Comparison of ENCODE assay signal across 7 mouse cellular contexts in genomic region chr3:146150058-146150400, GRCm38 (mm10). TPM values are rescaled to one million over a fixed set of nuclear protein-coding genes. Genes with fewer than 3 reads are reported as not detected.
A peak's percentile ranks its signal among the peaks of the same experiment; 100 is the strongest.
DNase-seq lines count a peak whose midpoint lies in the region; ATAC-seq and TF ChIP-seq lines count a peak whose summit lies in the region.

No protein-coding gene starts in this region.

- peak; percentile 40 to 65 for DNase-seq in kidney, postnatal 25 days
- peak in 1 of 2 experiments; percentile 76 for DNase-seq in spleen, adult 2 months (ENCODE audit: low read depth in 1 of 2, low spot score in 2 of 2)
- no peak for DNase-seq in adipocyte (ENCODE audit: low spot score)

- H3K9ac ChIP-seq in embryonic facial prominence, embryonic 13.5 days: peak overlapping the region; percentile 57; the same call in 1 of the 2 replicates
- peak overlapping the region; percentile 66 for H3K9ac ChIP-seq in heart, embryonic 16.5 days (ENCODE audit: low read length)

- no peaks in the 10 kb centered on the region for H3K9me3 ChIP-seq in embryonic facial prominence, embryonic 13.5 days
- peaks cover 4% of the 10 kb centered on the region for H3K9me3 ChIP-seq in heart, embryonic 16.5 days (replicated peaks; ENCODE audit: control insufficient read depth, low read length)

- H3K27ac ChIP-seq in embryonic facial prominence, embryonic 13.5 days: no peak overlapping the region
- peak overlapping the region; percentile 17; the same call in 1 of the 2 replicates for H3K27ac ChIP-seq in heart, embryonic 16.5 days (ENCODE audit: low read length)
- H3K27ac ChIP-seq in spleen, adult 2 months (ENCODE audit: insufficient read depth, low read length): peak overlapping the region; percentile 69

- no peak; the same call in 1 of the 2 replicates for TF ChIP-seq POLR2A in spleen, adult 2 months (IDR thresholded peaks at IDR 0.05; ENCODE audit: low read depth, low read length)

- under 1% methylated on average over 26 of the region's 26 CpGs for WGBS in embryonic facial prominence, embryonic 13.5 days
- under 1% methylated on average over 26 of the region's 26 CpGs for WGBS in heart, embryonic 16.5 days
- WGBS in spleen, adult 2 months: 1% methylated on average over 26 of the region's 26 CpGs

- peak overlapping the region; percentile 91 for H3K4me2 ChIP-seq in embryonic facial prominence, embryonic 13.5 days
- peak overlapping the region; percentile 97 for H3K4me2 ChIP-seq in heart, embryonic 16.5 days (ENCODE audit: low read depth, low read length)

- no peaks in the 10 kb centered on the region for H3K36me3 ChIP-seq in embryonic facial prominence, embryonic 13.5 days
- no peaks in the 10 kb centered on the region for H3K36me3 ChIP-seq in heart, embryonic 16.5 days (ENCODE audit: control insufficient read depth, insufficient read depth)
- no peaks in the 10 kb centered on the region for H3K36me3 ChIP-seq in spleen, adult 2 months (ENCODE audit: control insufficient read depth, insufficient read depth, low read length)

- no peak for TF ChIP-seq CTCF in spleen, adult 2 months (IDR thresholded peaks at IDR 0.05; ENCODE audit: extremely low read depth, insufficient read depth, insufficient read length, insufficient replicate concordance)

- peaks cover 73% of the 10 kb centered on the region for H3K27me3 ChIP-seq in embryonic facial prominence, embryonic 13.5 days
- H3K27me3 ChIP-seq in heart, embryonic 16.5 days (ENCODE audit: control insufficient read depth, insufficient read depth, low read length): peaks cover 8% of the 10 kb centered on the region
- no peaks in the 10 kb centered on the region for H3K27me3 ChIP-seq in spleen, adult 2 months (ENCODE audit: control insufficient read depth, insufficient read depth, low read length)

- H3K4me1 ChIP-seq in embryonic facial prominence, embryonic 13.5 days: peaks cover 26% of the 10 kb centered on the region
- peaks cover 13% of the 10 kb centered on the region for H3K4me1 ChIP-seq in heart, embryonic 16.5 days (ENCODE audit: control insufficient read depth, insufficient read depth, low read length)
- H3K4me1 ChIP-seq in spleen, adult 2 months (ENCODE audit: control insufficient read depth, insufficient read depth, insufficient read length): peaks cover 22% of the 10 kb centered on the region; the same call in 1 of the 2 replicates

- H3K4me3 ChIP-seq in embryonic facial prominence, embryonic 13.5 days: peak overlapping the region; percentile 46
- H3K4me3 ChIP-seq in heart, embryonic 16.5 days (ENCODE audit: low read length): peak overlapping the region; percentile 62
- H3K4me3 ChIP-seq in spleen, adult 2 months (ENCODE audit: extremely low read depth, insufficient read depth, insufficient read length): peak overlapping the region; percentile 69

- peak; percentile 60 for ATAC-seq in activated CD4-positive, CD25-positive, alpha-beta regulatory T cell, adult 4 months
- ATAC-seq in embryonic facial prominence, embryonic 13.5 days (ENCODE audit: insufficient number of reproducible peaks, insufficient read depth, low FRiP score, low TSS enrichment, low read depth): no peak
- peak; percentile 50 for ATAC-seq in heart, embryonic 16.5 days (replicated peaks; ENCODE audit: extremely low read depth, insufficient read depth, low FRiP score)
- peak; percentile 87 for ATAC-seq in megakaryocyte, adult 5-6 weeks (ENCODE audit: poor library complexity, severe bottlenecking)

RNA-seq across cellular contexts. Expression of gene Mcoln2, which starts 0.4 kb away (rescaled TPM):
- polyA plus RNA-seq in activated CD4-positive, CD25-positive, alpha-beta regulatory T cell, adult 4 months (2017; shearing (Covaris generic)): 10 to 100 TPM in 1 of 2 experiments, 1 to 10 TPM in 1; 5.6 to 11.7 TPM
- 0.51 and 0.58 TPM in 2 replicates for polyA plus RNA-seq in embryonic facial prominence, embryonic 13.5 days (2015; fragmentation: Nextera tagmentation; extraction: Ambion mirVana)
- 0.97 and 3.2 TPM in 2 replicates for polyA plus RNA-seq in heart, embryonic 16.5 days (2015; fragmentation: Nextera tagmentation; extraction: Ambion mirVana)
- 0.47 and 3.3 TPM in 2 replicates for total RNA-seq in megakaryocyte, adult 5-6 weeks (2015)
- total RNA-seq in megakaryocyte, adult 5-6 weeks (2017): 0.33 and 2.2 TPM in 2 replicates
- polyA plus RNA-seq in spleen, adult 2 months (2012; rRNA removed): 6.6 and 8.2 TPM in 2 replicates

RNA-seq across cellular contexts. Expression of gene Mcoln3, which starts 32.8 kb away (rescaled TPM):
- 1 to 10 TPM; 3.4 to 5.1 TPM for polyA plus RNA-seq in activated CD4-positive, CD25-positive, alpha-beta regulatory T cell, adult 4 months (2017; shearing (Covaris generic))
- 3.9 and 5.7 TPM in 2 replicates for polyA plus RNA-seq in embryonic facial prominence, embryonic 13.5 days (2015; fragmentation: Nextera tagmentation; extraction: Ambion mirVana)
- 0.79 and 1.1 TPM in 2 replicates for polyA plus RNA-seq in heart, embryonic 16.5 days (2015; fragmentation: Nextera tagmentation; extraction: Ambion mirVana)
- total RNA-seq in megakaryocyte, adult 5-6 weeks (2015): not detected in 2 replicates
- 0.07 TPM in 1 of 2 replicates, not detected in the other for total RNA-seq in megakaryocyte, adult 5-6 weeks (2017)
- 3.2 and 4.1 TPM in 2 replicates for polyA plus RNA-seq in spleen, adult 2 months (2012; rRNA removed)

RNA-seq across cellular contexts. Expression of gene Wdr63, which starts 42.1 kb away (rescaled TPM):
- polyA plus RNA-seq in activated CD4-positive, CD25-positive, alpha-beta regulatory T cell, adult 4 months (2017; shearing (Covaris generic)): not detected
- polyA plus RNA-seq in embryonic facial prominence, embryonic 13.5 days (2015; fragmentation: Nextera tagmentation; extraction: Ambion mirVana): 0.48 TPM in 1 of 2 replicates, not detected in the other
- polyA plus RNA-seq in heart, embryonic 16.5 days (2015; fragmentation: Nextera tagmentation; extraction: Ambion mirVana): 0.37 and 0.74 TPM in 2 replicates
- not detected in 2 replicates for total RNA-seq in megakaryocyte, adult 5-6 weeks (2015)
- not detected in 2 replicates for total RNA-seq in megakaryocyte, adult 5-6 weeks (2017)
- polyA plus RNA-seq in spleen, adult 2 months (2012; rRNA removed): not detected in 2 replicates
